Mouse (Mus musculus) ES-Bruce4 (cell line): Measurements from ENCODE around the gene Mettl9.
A peak's percentile ranks its signal among the peaks of the same experiment; 100 is the strongest.

Experiments
- CTCF ChIP-seq: IDR thresholded peaks from one replicate; pipeline ENCODE4 v1.8.1; 2011; ENCODE audit warnings: low read depth, low read length
- POLR2A ChIP-seq: IDR thresholded peaks from one replicate; pipeline ENCODE4 v1.8.1; 2011; ENCODE audit warnings: low read length; ENCODE audit not compliant: insufficient read depth

DNA sequence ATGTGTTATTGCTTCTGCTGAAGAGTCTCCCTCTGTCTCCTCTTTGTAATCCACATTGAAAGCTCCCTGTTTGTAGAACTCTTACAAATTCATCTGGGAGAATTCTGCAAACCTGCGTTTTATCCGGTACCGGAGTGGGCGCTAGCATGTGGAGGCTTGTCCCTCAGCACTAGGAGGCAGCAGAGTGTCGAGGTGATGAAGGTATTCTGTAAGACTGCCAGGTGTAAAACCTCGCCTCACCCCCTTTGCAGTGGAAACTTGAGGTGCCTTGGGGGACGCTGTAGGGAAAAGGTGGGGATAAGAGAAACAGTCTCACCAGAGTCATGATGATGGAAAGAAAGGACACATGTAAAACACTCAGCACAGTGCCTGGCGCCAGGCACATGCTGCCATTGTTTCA, 14.0 kb upstream of the Mettl9 start:
- peak; percentile 50 for TF ChIP-seq CTCF
- no peak for TF ChIP-seq POLR2A
